Mouse (Mus musculus) lung, adult 2 months (tissue): ENCODE results near the gene Pkd1l1.

Experiments used
- CTCF ChIP-seq: fragments of 200-500 bp; IDR thresholded peaks from 2 replicates; pipeline ENCODE4 v1.5.1; 2011; ENCODE audit warnings: mild to moderate bottlenecking, low read length, control low read depth; ENCODE audit not compliant: insufficient read depth
- POLR2A ChIP-seq: fragments of 200-500 bp; IDR thresholded peaks from 2 replicates; pipeline ENCODE4 v1.6.1; 2011; ENCODE audit warnings: low read depth, mild to moderate bottlenecking, control low read depth, low read length, borderline replicate concordance; ENCODE audit errors: extremely low read depth

- no peak for TF ChIP-seq POLR2A
- TF ChIP-seq CTCF: no peak
Measured at GRCm38 (mm10) chr11:8881521-8881920, 91.5 kb downstream of the Pkd1l1 start.
